Mouse (Mus musculus): ENCODE data around the gene Gm49510.

Gene Gm49510

GRCm38 (mm10) chr15:78915660-78916017 lies 16.2 kb downstream of the Gm49510 start:
- DNase-seq (ENCODE audit: low spot score), result no peak

- no peak for DNase-seq (ENCODE audit: low spot score)
Measured at GRCm38 (mm10) chr15:78916052-78916826, 16.8 kb downstream of the Gm49510 start.

GRCm38 (mm10) chr15:78918126-78918525 lies 18.7 kb downstream of the Gm49510 start:
- no peak for DNase-seq (ENCODE audit: low spot score)

GRCm38 (mm10) chr15:78919914-78920313 lies 20.4 kb downstream of the Gm49510 start:
- DNase-seq (ENCODE audit: low spot score), result no peak

GRCm38 (mm10) chr15:78922700-78923099 lies 23.2 kb downstream of the Gm49510 start:
- no peak for DNase-seq (ENCODE audit: low spot score)

GRCm38 (mm10) chr15:78923585-78923984 lies 24.1 kb downstream of the Gm49510 start:
- DNase-seq (ENCODE audit: low spot score), result no peak

- DNase-seq (ENCODE audit: low spot score), result peak; percentile 55
Measured at GRCm38 (mm10) chr15:78925129-78925528, 25.7 kb downstream of the Gm49510 start.

GRCm38 (mm10) chr15:78926021-78926919 lies 26.8 kb downstream of the Gm49510 start, which contains the start of gene Lgals1:
TSS of gene Lgals1 (plus strand) at chr15:78926725.
- peak; percentile 90 for DNase-seq (ENCODE audit: low spot score)

GRCm38 (mm10) chr15:78927021-78927787 lies 27.7 kb downstream of the Gm49510 start:
- no peak for DNase-seq (ENCODE audit: low spot score)

GRCm38 (mm10) chr15:78927788-78928457 lies 28.5 kb downstream of the Gm49510 start:
- peak; percentile 77 for DNase-seq (ENCODE audit: low spot score)

- DNase-seq (ENCODE audit: low spot score), result no peak
Measured at GRCm38 (mm10) chr15:78928539-78928938, 29.1 kb downstream of the Gm49510 start.

- DNase-seq (ENCODE audit: low spot score), result no peak
Measured at GRCm38 (mm10) chr15:78930192-78930706, 30.8 kb downstream of the Gm49510 start.

GRCm38 (mm10) chr15:78930801-78931426 lies 31.4 kb downstream of the Gm49510 start:
- DNase-seq (ENCODE audit: low spot score), result no peak

- no peak for DNase-seq (ENCODE audit: low spot score)
Measured at GRCm38 (mm10) chr15:78931577-78931976, 32.1 kb downstream of the Gm49510 start.

- DNase-seq (ENCODE audit: low spot score), result peak; percentile 65
Measured at GRCm38 (mm10) chr15:78934784-78935320, 35.4 kb downstream of the Gm49510 start, which contains the start of gene Nol12. TSS of gene Nol12 (plus strand) at chr15:78934933.

GRCm38 (mm10) chr15:78936403-78936802 lies 36.9 kb downstream of the Gm49510 start:
- DNase-seq (ENCODE audit: low spot score), result no peak

- DNase-seq (ENCODE audit: low spot score), result no peak
Measured at GRCm38 (mm10) chr15:78937311-78937710, 37.8 kb downstream of the Gm49510 start.

- DNase-seq (ENCODE audit: low spot score), result no peak
Measured at GRCm38 (mm10) chr15:78937963-78938362, 38.5 kb downstream of the Gm49510 start.

- DNase-seq (ENCODE audit: low spot score), result no peak
Measured at GRCm38 (mm10) chr15:78940325-78940724, 40.9 kb downstream of the Gm49510 start.

GRCm38 (mm10) chr15:78942663-78943062 lies 43.2 kb downstream of the Gm49510 start:
- peak; percentile 53 for DNase-seq (ENCODE audit: low spot score)

Data from ovary, adult 18-20 months (tissue).